Mouse (Mus musculus): ENCODE measurements around the gene Adam10. TPM values are rescaled to one million over a fixed set of nuclear protein-coding genes. Genes with fewer than 3 reads are reported as not detected.

The Adam10 gene
- 10 to 100 TPM; 37.7 to 38.3 TPM for total RNA-seq (2021)
- long read RNA-seq, experiment 1, full-length matches to known transcripts, result 1 of 5 reads
- long read RNA-seq, experiment 1, partial matches to known transcripts, result 3 of 5 reads
- long read RNA-seq, experiment 1, other reads (novel, unspliced or antisense), result 1 of 5 reads
- long read RNA-seq, experiment 2, full-length matches to known transcripts, result 1 of 2 reads
- long read RNA-seq, experiment 2, partial matches to known transcripts, result 0 of 2 reads
- long read RNA-seq, experiment 2, other reads (novel, unspliced or antisense), result 1 of 2 reads

DNA sequence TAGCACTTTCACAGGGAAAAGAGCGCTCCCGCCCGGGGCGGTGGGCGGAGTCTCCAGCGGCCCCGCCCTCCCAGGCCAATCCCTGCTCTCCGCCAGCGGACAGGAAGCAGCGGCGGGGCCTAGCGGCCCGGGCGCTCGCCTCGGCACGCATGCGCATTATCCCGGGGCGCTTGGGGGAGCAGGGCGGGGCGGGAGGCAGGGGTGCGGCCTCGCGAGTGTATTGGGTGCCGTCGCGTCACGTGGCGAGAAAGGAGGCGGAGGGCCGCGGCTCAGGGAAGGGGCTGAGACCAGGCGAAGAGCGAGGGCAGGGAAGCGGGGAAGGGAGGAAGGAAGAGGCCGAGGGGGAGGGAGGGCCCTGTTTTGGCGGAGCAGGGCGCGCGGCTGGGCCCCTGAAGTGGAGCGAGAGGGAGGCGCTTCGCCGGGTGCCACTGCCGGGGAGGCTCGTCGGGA is at the start of gene Adam10:
TSS of gene Adam10 (plus strand) at position 316 of the 450 bp plus-strand sequence.
- peak; percentile 98 to 99 for DNase-seq

DNA sequence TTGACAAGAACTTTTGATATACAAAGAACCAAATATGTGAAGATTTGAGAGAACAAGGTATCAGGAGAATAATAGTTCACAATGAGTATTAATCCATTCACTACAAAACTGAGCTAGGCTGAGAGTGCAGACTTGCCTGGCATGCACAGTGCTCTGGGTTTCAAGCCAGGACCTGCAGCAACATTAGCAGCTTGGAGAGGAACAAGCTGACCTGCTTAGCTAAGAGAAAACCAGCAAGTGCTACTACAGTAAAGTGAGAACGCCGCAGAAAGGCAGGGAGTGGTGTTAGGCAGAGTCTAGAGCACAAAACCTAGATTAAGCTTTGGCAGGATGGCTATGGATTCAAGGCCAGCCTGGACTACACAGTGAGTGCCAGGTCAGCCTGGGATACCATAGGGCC is 49.1 kb upstream of the Adam10 start:
- DNase-seq, result peak in 1 of 2 experiments; percentile 14

- DNase-seq, result peak in 1 of 2 experiments; percentile 9
These were observed 47.1 kb upstream of the Adam10 start for GRCm38 (mm10) chr9:70631665-70632064.

DNA sequence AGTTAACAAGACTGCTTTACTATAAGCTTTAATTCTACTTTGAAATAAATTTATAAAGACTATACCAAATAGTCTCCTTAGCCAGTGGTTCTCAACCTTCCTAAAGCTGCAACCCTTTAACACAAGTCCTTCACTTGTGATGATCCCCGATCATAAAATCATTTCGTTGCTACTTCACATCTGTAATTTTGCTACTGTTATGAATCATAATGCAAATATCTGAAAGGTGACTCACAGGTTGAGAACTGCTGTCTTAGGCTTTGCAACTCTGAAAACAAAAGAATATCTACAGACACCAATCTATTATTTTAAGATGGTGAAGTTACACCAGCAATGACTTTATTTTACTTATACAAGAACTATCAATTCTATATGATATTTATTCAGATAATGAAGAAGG is 42.0 kb upstream of the Adam10 start:
- no peak for DNase-seq

DNA sequence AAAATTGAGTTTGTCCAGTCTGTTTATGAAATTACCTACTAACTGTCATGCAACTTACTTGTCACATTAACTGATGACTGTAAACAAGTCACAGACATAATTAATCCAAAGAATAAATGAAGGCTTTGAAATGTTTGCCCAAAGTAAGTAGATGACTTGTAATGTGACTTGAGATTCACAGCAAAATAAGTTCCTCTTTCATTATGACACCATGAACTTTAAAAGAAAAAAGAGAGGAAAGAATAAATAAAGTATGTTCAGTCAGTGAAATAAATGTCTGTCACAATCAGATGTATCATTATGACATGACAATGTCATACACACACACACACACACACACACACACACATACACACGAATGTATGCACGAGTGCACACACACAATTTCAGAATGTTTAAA is 28.5 kb upstream of the Adam10 start:
- DNase-seq, result no peak

- DNase-seq, result no peak
These were observed 27.8 kb upstream of the Adam10 start for GRCm38 (mm10) chr9:70650994-70651393.

DNA sequence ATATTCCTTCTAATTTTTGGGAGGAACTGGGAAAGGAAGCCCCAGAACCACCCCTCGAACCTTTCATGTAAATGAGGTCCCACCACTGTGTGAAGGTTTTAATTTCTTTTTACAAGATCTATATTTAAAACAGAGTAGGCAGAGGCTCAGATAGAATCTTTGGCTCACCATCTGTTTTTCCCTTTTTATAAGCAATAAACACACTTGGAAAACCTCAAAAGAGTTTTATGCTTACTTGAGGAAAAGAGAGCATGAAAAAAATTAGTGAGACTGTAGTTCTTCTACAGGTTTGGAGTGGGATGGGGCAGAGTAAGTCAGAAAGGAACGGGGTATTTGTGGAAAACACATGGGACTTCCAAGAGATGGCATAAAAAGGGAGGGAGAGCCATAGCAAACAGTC is 26.6 kb upstream of the Adam10 start:
- no peak for DNase-seq

GRCm38 (mm10) chr9:70653875-70654274 is 24.9 kb upstream of the Adam10 start:
- no peak for DNase-seq

- DNase-seq, result peak in 1 of 2 experiments; percentile 7
These were observed 24.3 kb upstream of the Adam10 start for GRCm38 (mm10) chr9:70654496-70654895.

DNA sequence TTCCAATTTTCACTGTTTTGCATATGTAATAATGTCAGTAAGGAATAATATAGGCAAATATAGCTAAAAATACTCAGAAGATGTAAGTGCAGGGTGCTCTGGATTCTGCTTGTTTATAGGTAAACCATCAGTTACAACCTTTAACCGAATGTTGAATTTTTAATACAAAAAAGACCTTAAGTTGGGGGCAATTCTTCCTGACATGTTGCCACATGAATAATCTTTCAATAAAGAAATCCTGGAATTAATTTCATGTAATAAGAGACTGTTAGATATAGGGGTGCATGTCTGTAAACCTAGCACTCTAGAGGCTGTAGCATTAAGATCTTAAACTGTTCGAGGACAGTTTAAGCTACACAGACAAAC is 23.1 kb upstream of the Adam10 start:
- no peak for DNase-seq

DNA sequence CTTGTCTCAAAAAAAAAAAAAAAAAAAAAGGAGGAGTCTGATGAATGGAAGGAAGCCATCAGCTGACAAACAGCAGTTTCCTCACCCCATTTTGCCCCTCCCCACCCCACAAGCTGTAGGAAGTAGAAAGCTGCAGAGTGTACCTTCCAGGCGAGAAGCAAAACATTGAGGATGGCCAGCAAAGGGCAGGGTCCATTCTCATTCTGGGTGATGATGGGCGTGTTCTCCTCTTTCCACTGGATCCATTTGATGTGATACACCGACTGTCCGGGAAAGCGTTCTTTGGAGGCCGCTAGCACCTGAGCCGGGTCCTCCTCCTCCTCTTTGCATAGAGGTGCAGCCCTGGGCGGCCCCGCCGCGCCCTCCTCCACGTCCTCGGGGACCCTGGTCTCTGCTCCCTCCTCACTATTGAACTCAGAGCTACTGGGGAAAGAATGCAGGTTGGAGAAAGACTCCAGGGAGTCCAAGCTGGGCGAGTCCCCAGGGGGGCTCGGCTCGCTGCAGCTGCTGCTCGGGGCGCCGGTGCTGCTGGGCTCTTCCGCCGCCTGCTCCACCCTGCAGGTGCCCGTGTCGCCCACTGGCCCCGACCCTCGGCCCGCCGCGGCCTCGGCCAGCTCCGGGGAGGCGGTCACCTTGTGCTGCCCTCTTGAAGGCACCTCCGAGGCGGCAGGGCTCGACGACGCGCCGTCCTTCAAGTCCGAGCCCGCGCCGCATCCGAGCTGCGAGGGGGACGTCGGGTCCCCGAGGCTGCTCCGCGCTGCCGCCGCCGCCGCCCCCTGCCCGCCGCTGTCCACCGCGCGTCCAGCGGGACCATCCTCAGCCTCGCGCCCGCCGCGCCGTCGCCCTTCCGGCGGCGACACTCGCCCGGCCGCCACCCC is 22.4 kb upstream of the Adam10 start, which contains the start of gene Gm10642:
TSS of gene Gm10642 (plus strand) at position 122 of the 878 bp plus-strand sequence.
- peak; percentile 79 to 83 for DNase-seq

GRCm38 (mm10) chr9:70657013-70657967 is 21.5 kb upstream of the Adam10 start, which contains the start of gene Mindy2:
Mindy2 (minus strand) TSS chr9:70657174.
- DNase-seq, result peak; percentile 98

GRCm38 (mm10) chr9:70658266-70658665 is 20.5 kb upstream of the Adam10 start:
- no peak for DNase-seq

- no peak for DNase-seq
These were observed 13.9 kb upstream of the Adam10 start for GRCm38 (mm10) chr9:70664847-70665246.

DNA sequence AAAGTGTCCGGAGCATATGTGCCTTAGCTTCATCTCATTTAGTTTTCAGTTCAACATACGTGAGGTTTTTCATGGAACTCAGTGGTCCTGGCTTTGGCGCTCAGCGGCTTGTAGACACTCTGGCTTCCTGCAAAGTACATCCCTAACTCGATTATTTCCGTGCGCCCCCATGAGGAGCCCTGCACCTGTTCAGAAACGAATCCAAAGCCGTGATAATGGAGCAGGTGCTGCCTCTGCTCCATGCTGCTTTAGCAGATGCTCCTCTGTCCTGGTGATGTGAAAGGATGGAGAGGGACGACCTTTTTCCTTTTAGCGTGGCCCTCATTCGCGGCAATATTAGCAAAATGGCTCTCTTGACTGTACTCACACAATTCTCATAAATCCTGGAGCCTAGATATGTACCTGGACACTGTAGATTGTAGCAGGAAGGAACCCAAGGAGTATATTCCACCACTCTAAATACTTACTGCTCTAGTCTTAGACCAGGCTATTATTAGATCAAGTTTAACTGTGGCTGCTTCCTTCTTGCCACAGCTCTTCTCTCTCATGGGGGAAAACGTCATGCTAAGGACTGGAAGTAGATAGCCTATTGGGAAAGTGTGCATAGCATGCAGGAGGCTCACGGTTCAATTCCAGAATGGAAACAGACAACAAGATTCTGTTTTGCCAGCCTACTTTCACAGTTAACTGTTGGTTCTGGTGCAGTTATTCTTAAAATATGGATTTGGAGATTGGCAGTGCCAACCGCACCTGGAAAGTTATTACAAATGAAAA is 13.2 kb upstream of the Adam10 start:
- no peak for DNase-seq

GRCm38 (mm10) chr9:70666811-70667210 is 12.0 kb upstream of the Adam10 start:
- DNase-seq, result peak; percentile 16 to 23

DNA sequence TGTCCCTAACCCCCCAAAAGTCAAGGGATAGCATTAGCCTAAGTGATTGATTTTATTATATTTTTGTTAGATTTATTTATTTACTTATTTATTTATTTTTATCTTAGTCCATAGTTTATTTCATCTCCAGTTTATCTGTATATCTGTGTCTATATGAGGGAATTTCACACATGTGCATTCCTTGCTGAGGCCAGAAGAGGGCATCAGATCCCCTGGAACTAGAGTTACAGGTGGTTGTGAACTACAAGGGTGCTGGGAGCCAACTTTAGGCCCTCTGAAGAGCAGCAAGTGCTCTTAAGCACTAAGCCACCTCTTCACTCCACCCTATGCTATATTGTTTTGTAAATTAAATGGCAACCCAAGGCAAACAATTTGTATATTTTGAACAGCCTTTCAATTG is 10.7 kb upstream of the Adam10 start:
- DNase-seq, result no peak

DNA sequence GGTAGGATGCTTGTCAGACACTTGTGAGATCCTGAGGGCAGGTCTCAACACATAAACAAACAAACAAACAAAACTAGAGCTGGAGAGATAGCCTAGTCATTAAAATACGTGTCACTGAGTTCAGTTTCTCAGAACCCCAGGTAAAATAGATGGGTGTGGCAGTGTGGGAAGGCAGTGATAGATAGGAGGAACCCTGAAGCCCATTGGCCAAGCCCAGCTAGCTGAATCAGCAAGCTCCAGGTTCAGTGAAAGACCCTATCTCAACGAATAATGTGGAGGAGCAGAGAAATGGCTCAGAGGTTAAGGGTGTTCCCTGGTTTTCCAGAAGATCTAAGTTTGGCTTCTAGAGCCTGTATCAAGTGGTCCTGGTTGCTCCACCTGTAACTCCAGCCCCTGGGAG is 9.6 kb upstream of the Adam10 start:
- no peak for DNase-seq

DNA sequence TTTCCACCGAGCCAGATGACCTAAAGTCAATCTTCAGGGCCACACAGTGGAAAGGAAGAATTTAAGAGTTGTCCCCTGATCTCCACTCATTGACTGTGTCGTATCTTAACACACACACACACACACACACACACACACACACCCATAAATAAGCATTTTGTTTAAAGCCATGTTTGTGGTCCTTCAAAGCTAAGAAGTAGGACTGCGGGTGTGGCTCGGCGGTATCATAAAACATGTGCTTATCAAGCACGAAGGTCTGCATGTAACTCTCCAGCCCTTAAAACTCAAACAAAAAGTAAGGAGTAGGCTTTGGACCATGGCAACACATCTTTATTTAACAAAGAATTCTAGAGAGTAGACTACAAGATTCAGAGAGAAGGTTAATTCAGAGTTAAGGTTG is 8.4 kb upstream of the Adam10 start:
- no peak for DNase-seq

DNA sequence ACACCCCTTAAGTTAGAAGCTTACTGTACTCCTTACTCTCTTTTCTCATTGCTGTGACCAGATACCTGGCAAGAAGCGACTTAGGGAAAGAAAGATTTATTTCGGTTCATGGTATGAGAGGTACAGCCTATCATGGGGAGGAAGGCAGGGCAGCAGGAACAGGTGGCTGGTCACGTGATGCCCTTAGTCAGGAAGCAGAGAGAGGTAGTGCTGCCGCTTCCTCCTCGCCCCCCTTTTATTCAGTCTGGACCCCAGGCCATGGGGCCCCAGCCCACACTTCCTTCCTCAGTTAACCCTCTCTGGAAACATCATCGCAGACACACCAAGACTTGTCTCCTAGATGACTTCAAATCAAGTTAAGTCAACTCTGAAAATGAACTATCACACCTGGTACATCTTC is 7.5 kb upstream of the Adam10 start:
- DNase-seq, result peak in 1 of 2 experiments; percentile 9
